Mouse (Mus musculus) neural tube, embryonic 13.5 days (tissue): Measurements from ENCODE around the gene Tmem258. TPM values are rescaled to one million over a fixed set of nuclear protein-coding genes. Genes with fewer than 3 reads are reported as not detected.

Experiments
- ATAC-seq: fragments of 200-750 bp; cut with Nextera tagmentation; 2 replicates; pipeline ENCODE4 v1.8.0; 2017; ENCODE audit warnings: low read depth, mild to moderate bottlenecking, moderate TSS enrichment, moderate library complexity
- H3K27ac ChIP-seq: fragments of 300-500 bp; sonication (generic); replicated peaks from 2 replicates; pipeline ENCODE4 v1.5.1; 2015; ENCODE audit warnings: moderate library complexity, mild to moderate bottlenecking, inconsistent platforms
- H3K27me3 ChIP-seq: fragments of 300-500 bp; sonication (generic); 2 replicates; pipeline ENCODE4 v1.6.1; 2015; ENCODE audit warnings: mild to moderate bottlenecking, inconsistent platforms
- H3K36me3 ChIP-seq: fragments of 300-500 bp; sonication (generic); 2 replicates; pipeline ENCODE4 v1.6.1; 2015; ENCODE audit warnings: mild to moderate bottlenecking, inconsistent platforms
- H3K4me1 ChIP-seq: fragments of 300-500 bp; sonication (generic); replicated peaks from 2 replicates; pipeline ENCODE4 v1.6.1; 2015; ENCODE audit warnings: inconsistent platforms
- H3K4me2 ChIP-seq: fragments of 300-500 bp; sonication (generic); 2 replicates; pipeline ENCODE4 v1.6.1; 2015; ENCODE audit warnings: inconsistent platforms, mild to moderate bottlenecking, moderate library complexity
- H3K4me3 ChIP-seq: fragments of 300-500 bp; sonication (generic); 2 replicates; pipeline ENCODE4 v1.5.1; 2015; ENCODE audit warnings: mild to moderate bottlenecking, inconsistent platforms
- H3K9ac ChIP-seq: fragments of 300-500 bp; sonication (generic); 2 replicates; pipeline ENCODE4 v1.6.1; 2015; ENCODE audit warnings: moderate library complexity, mild to moderate bottlenecking, inconsistent platforms
- H3K9me3 ChIP-seq: fragments of 300-500 bp; sonication (generic); 2 replicates; pipeline ENCODE4 v1.6.1; 2016; ENCODE audit warnings: inconsistent platforms
- WGBS: fragments of 180-500 bp; shearing (Covaris S2); methylation state at CpG from one replicate; pipeline ENCODE4 v1.1.7; 2015; 5-methylcytosine and 5-hydroxymethylcytosine counted together
- polyA plus RNA-seq: library from polyadenylated mRNA; unstranded; fragments of >200 nt; fragmentation: Nextera tagmentation; extraction: Ambion mirVana; gene quantifications from 2 replicates; pipeline ENCODE4 v1.2.1, GENCODE M21; 2015

Tmem258 gene
- polyA plus RNA-seq, 1 experiment from 2014 or later = 404 TPM

DNA sequence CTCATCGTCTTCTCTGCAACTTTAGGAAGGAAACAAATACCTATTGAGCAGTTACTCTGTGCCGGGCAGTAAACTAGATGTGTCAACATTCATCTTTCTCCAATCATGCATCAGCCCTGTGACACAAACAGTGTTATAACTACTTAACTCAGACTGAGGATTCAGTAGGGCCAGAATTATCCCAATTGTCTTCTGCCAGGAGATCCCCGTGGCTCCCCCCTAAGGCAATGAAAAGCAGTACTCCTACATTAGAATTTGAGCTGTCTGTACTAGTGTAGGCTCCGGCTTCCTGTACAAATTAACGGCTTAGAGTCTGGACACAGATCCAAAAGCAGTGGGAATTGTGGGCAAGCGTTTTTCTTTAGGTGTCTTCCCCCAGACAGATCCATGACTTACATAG, 1.2 kb downstream of the Tmem258 start:
- peaks cover 53% of the 10 kb centered on the region for H3K36me3 ChIP-seq
- H3K9me3 ChIP-seq = no peaks in the 10 kb centered on the region
- no peak for ATAC-seq
- H3K4me3 ChIP-seq = peak overlapping the region; percentile 70
- WGBS = 69% methylated on average over 6 of the region's 6 CpGs
- peaks cover 21% of the 10 kb centered on the region for H3K4me1 ChIP-seq
- H3K4me2 ChIP-seq = peak overlapping the region; percentile 93
- no peaks in the 10 kb centered on the region for H3K27me3 ChIP-seq
- peak overlapping the region; percentile 83; the same call in 1 of the 2 replicates for H3K9ac ChIP-seq
- H3K27ac ChIP-seq = no peak overlapping the region

DNA sequence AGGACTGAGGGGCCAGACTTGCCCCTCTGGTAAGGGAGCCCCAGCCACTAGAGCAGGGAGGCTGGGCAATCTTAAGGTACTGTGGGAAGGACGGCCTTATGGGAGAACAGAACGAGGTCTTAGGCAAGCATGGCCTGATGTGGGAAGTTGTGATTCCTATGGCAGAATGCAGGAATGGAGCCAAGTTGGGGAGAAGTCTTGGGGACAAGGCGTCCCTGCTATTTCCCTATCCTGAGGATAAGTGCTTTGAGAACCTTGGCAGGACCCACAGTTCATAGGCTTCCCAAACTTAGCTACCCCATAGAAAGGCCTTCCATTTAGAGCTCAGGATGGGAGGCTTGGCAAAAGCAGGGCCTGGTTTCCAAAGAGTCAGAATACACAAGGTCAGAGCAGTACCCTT, 5.0 kb downstream of the Tmem258 start:
- 87% methylated on average over 3 of the region's 3 CpGs for WGBS
- no peak overlapping the region for H3K27ac ChIP-seq
- peaks cover 65% of the 10 kb centered on the region for H3K36me3 ChIP-seq
- no peak overlapping the region for H3K4me2 ChIP-seq
- no peaks in the 10 kb centered on the region for H3K9me3 ChIP-seq
- H3K4me1 ChIP-seq = peaks cover 11% of the 10 kb centered on the region
- no peak for ATAC-seq
- H3K9ac ChIP-seq = no peak overlapping the region
- no peak overlapping the region for H3K4me3 ChIP-seq
- H3K27me3 ChIP-seq = no peaks in the 10 kb centered on the region

DNA sequence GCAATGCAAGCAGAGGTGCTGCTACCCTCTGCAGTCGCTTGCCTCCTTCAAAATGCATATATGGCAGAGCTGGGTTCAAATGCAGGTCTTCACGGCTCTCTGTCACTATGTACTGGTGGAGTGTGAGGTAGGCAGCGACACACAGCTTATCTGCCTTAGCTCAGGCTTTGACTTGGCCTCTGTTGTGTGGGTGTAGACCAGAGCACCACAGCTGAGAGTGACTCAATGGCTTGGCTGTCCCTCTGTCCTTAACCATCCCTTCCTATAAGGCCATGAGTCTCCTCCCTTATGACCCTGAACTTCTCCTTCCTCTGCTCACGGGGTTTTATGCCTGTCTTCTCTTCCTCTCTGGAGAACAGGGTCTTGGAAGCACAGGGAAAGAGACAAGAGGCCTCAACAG, 7.1 kb downstream of the Tmem258 start:
- no peaks in the 10 kb centered on the region for H3K4me1 ChIP-seq
- no peak overlapping the region for H3K4me3 ChIP-seq
- no peaks in the 10 kb centered on the region for H3K27me3 ChIP-seq
- H3K4me2 ChIP-seq = no peak overlapping the region
- 91% methylated on average over 4 of the region's 4 CpGs for WGBS
- H3K9me3 ChIP-seq = no peaks in the 10 kb centered on the region
- H3K27ac ChIP-seq = no peak overlapping the region
- no peak overlapping the region for H3K9ac ChIP-seq
- ATAC-seq = no peak
- peaks cover 65% of the 10 kb centered on the region for H3K36me3 ChIP-seq

DNA sequence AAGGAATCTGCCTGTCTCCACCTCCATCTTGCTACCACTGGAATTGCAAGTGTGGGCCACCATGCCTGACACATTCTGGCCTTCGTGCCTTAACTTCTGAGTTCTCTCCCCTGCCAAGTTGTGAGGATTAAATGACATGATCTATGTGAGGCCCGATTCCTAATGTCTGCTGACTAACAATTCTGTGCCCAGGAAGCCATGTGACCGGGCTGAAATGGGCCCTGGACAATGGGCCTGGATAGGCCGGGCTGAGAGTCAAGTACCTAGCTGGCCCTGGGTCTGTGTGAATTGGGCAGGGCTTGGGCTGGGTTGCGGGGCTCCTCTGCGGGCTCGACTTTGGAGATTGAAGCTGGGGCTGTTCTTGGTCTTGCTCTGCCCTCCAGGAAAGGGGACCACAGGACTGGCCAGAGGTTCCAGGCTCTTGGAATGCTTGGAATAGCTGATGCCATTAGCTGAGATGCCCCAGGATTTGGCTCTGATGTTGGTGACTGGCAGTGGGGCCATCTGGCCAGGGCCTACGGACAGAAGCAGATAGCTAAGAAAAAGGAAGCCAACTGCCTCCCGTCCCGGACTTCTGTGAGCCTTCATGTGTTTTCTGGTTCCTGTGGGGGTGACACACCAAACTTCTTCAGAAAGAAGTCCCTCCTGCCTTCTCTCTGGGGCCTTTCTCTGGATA, 10.1 kb downstream of the Tmem258 start:
- Histone ChIP-seq H3K4me1 (no peaks in the 10 kb centered on the region), H3K27me3 (no peaks in the 10 kb centered on the region), H3K36me3 (peaks cover 34% of the 10 kb centered on the region), H3K4me3 (no peak overlapping the region), H3K9me3 (no peaks in the 10 kb centered on the region), H3K27ac (no peak overlapping the region), H3K9ac (no peak overlapping the region), H3K4me2 (no peak overlapping the region)
- no peak for ATAC-seq
- WGBS = 91% methylated on average over 10 of the region's 10 CpGs

DNA sequence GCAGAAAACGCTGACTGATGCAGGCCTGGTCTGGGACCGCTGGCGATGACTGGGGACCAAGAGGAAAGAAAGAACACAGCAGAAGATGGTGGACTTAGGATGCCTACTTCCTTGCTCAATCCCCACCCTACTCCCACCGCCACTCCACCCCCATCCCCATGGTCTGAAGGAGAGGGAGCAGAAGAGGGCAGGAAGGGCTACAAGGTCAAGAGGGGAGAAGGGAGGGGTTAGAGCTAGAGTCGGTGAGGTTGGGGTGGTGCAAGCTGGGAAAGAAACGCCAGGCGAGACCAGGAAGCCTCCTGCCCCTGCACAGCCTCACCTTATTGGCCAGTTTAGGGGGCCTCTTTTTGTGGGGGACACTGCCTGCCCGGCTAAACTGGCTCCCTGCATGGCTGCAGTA, 12.3 kb downstream of the Tmem258 start:
- no peaks in the 10 kb centered on the region for H3K4me1 ChIP-seq
- H3K4me2 ChIP-seq = no peak overlapping the region
- no peaks in the 10 kb centered on the region for H3K27me3 ChIP-seq
- no peaks in the 10 kb centered on the region for H3K9me3 ChIP-seq
- H3K36me3 ChIP-seq = peaks cover 13% of the 10 kb centered on the region
- no peak overlapping the region for H3K27ac ChIP-seq
- WGBS = 77% methylated on average over 8 of the region's 8 CpGs
- H3K9ac ChIP-seq = no peak overlapping the region
- no peak for ATAC-seq
- H3K4me3 ChIP-seq = no peak overlapping the region

DNA sequence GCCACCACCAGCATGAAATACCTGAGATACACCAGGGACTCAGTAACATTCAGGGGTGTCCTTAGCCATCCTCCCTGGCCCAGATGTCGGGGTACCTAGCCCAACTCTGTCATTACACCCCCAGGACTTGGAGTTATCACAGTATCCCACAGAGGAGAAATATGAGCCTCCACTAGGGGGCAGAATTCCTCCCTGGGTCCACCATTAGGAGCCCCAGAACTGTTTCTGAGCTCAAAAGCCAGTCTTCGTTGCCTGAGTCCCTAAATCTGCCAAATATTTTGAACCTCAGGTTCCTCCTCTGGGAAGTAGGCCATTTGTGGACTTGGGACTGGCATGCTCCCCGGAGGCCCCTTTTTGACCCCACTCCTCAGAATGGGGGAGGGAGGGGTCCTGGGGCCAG, 15.3 kb downstream of the Tmem258 start:
- ATAC-seq = no peak
- Histone ChIP-seq H3K9me3 (no peaks in the 10 kb centered on the region), H3K4me3 (no peak overlapping the region), H3K4me2 (no peak overlapping the region), H3K9ac (no peak overlapping the region), H3K27ac (no peak overlapping the region), H3K27me3 (no peaks in the 10 kb centered on the region), H3K36me3 (no peaks in the 10 kb centered on the region), H3K4me1 (no peaks in the 10 kb centered on the region)
- 58% methylated on average over 3 of the region's 3 CpGs for WGBS

DNA sequence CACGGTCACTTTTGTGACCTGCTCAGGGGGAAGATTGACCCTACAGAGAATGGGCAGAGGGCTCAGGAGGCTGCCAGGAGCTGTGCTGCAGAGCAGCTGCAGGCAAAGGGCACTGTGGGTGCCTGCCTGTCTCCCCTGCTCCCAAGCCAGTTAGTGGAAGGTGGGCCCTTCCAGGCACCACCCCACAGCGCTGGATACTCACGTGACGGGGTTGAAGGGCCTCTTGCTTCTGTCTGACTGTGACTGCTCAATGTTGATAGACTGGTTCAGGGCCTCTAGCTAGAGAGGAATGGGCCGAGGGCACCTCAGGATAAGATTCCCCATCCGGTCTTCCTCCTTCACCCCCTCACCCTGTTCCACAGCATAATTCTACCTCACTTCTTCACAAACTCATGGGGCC, 15.8 kb downstream of the Tmem258 start:
- Histone ChIP-seq H3K27me3 (no peaks in the 10 kb centered on the region), H3K4me3 (no peak overlapping the region), H3K27ac (no peak overlapping the region), H3K4me1 (no peaks in the 10 kb centered on the region), H3K4me2 (no peak overlapping the region), H3K9ac (no peak overlapping the region), H3K9me3 (no peaks in the 10 kb centered on the region), H3K36me3 (no peaks in the 10 kb centered on the region)
- ATAC-seq = no peak
- WGBS = 77% methylated on average over 6 of the region's 6 CpGs

DNA sequence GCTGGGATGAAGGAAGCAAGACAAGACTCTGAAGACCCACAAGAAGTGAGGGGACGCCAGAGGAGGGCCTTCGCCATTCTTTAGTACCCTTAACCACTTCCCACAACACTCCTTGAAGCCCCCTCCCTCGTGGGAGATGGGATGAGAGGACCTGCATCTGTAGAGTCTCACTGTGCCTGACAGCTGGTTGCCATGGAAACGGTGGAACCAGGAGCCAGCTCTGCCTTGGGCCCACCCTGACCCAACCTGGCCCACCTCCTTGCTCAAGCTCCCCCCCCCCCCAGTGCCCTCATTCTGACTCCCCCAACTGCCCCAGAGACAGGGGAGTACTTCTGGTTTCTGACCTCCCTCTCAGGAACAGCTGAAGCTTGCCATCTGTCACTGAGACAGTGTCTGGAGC, 17.8 kb downstream of the Tmem258 start:
- Histone ChIP-seq H3K36me3 (no peaks in the 10 kb centered on the region), H3K9me3 (no peaks in the 10 kb centered on the region), H3K27ac (no peak overlapping the region), H3K4me1 (peaks cover 3% of the 10 kb centered on the region; the same call in 1 of the 2 replicates), H3K4me2 (no peak overlapping the region), H3K27me3 (no peaks in the 10 kb centered on the region), H3K9ac (no peak overlapping the region), H3K4me3 (no peak overlapping the region)
- no peak for ATAC-seq
- 63% methylated on average over 4 of the region's 4 CpGs for WGBS

DNA sequence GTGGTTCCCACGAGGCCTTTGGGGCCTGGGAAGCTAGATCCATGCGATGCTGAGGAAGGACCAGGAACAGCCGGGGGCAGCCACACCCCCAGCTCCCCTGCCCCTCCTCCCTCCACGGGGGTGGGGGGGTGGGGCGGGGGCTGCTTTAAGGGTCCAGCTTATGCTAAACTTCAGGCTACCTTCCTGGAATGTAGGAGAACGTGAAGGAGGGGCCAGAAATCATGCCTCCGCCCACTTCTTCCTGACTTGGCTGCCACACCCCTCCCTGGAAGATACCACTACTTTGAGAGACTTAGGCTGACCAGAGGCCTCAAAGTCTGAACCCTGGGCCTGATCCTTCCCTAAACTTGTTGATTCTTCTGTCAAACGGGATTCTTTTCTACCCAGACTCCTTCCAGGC, 18.8 kb downstream of the Tmem258 start:
- Histone ChIP-seq H3K9ac (no peak overlapping the region), H3K4me2 (no peak overlapping the region), H3K4me3 (no peak overlapping the region), H3K27me3 (no peaks in the 10 kb centered on the region), H3K36me3 (no peaks in the 10 kb centered on the region), H3K27ac (no peak overlapping the region), H3K9me3 (no peaks in the 10 kb centered on the region), H3K4me1 (peaks cover 3% of the 10 kb centered on the region; the same call in 1 of the 2 replicates)
- ATAC-seq = no peak
- WGBS = 48% methylated on average over 8 of the region's 8 CpGs

DNA sequence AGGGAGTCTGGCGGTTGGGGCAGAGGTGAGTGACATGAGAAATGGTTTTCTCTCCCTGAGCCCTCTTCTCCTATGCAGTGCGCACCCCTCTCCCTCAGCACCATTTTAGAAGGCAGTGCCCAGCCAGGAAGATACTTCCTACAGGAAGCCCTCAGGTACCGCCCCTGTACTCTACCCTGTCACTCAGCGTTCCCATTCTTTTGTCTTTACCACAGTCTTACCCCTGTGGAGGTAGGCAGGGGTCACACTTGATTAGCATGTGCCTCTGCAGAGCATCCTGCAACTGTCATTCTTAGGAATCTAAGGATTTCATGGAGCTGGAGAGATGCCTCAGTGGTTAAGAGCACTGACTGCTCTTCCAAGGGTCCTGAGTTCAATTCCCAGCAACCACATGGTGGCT, 19.7 kb downstream of the Tmem258 start:
- Histone ChIP-seq H3K27ac (no peak overlapping the region), H3K4me2 (no peak overlapping the region), H3K9me3 (no peaks in the 10 kb centered on the region), H3K4me1 (peaks cover 3% of the 10 kb centered on the region; the same call in 1 of the 2 replicates), H3K4me3 (no peak overlapping the region), H3K9ac (no peak overlapping the region), H3K27me3 (no peaks in the 10 kb centered on the region), H3K36me3 (no peaks in the 10 kb centered on the region)
- 87% methylated on average over 4 of the region's 4 CpGs for WGBS
- ATAC-seq = no peak

DNA sequence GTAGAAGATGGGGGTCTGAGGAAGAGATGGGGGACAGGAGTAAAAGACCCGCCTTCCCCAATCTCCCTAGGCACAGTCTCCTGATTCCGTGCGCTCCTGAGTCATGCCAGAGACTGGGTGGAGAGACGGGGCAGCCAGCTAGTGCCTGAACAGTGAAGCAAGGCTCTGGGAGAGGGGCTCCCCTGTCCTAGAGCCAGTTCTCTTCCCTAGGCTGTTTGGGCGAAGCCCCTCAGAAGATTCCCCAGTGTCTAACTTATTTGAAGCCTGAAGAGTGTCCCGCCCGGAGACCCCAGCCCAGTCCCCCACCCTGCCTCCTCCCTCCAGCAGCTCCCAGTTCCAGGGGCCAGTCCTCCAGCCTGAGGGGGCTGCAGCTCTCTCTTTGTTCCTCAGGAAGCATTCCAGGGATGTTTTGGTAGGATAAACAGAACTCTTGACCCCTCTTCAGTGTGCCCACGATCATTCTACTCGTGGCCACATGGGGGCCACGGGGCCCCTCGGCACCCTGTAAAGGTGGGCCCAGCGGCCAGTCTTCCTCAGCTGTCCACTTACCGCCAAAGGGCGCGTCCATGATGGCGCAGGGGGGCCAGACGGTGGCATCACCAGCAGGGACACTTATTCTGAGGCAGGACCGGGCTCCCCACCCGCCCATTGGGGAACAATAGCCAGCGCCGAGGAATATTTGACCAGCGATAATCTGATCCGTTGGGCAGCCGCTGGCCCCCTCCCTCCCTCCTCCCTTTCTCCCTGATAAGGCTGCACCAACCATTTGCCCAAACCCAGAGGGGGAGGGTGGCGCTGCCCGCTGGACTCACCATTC, 21.0 kb downstream of the Tmem258 start:
- H3K4me2 ChIP-seq = peak overlapping the region; percentile 24; the same call in 1 of the 2 replicates
- no peak overlapping the region for H3K27ac ChIP-seq
- H3K9ac ChIP-seq = no peak overlapping the region; the same call in 1 of the 2 replicates
- H3K4me3 ChIP-seq = no peak overlapping the region
- peaks cover 3% of the 10 kb centered on the region; the same call in 1 of the 2 replicates for H3K4me1 ChIP-seq
- H3K9me3 ChIP-seq = no peaks in the 10 kb centered on the region
- WGBS = 38% methylated on average over 25 of the region's 26 CpGs
- no peaks in the 10 kb centered on the region for H3K27me3 ChIP-seq
- no peaks in the 10 kb centered on the region for H3K36me3 ChIP-seq
- no peak for ATAC-seq

DNA sequence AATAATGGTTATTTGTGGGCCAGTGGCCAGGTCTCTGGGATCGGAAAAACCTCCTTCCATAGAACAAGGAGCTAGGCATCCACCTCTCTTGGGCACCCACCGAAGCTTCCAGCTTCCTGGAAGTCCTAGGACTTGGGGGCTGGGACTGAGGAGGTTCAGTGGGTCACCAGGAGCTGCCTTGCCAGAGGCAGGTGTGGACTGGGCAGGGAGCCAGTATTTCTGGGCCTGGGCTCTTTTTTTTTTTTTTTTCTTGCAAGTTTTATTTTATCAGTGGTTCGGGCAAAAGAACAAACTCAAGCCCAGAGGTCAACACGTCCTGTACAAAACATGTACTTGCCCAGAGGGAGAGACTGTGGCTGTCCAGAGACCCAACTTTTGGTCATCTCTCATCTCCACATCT, 22.0 kb downstream of the Tmem258 start:
- 85% methylated on average over 4 of the region's 4 CpGs for WGBS
- Histone ChIP-seq H3K4me2 (no peak overlapping the region), H3K27me3 (0 out of 2 replicates have a peak, but pooled peaks cover under 1% of the 10 kb centered on the region), H3K4me1 (peaks cover 3% of the 10 kb centered on the region; the same call in 1 of the 2 replicates), H3K36me3 (no peaks in the 10 kb centered on the region), H3K27ac (no peak overlapping the region), H3K4me3 (no peak overlapping the region), H3K9me3 (no peaks in the 10 kb centered on the region), H3K9ac (no peak overlapping the region)
- ATAC-seq = no peak
